Mouse (Mus musculus) thymus, postnatal 14 days (tissue): Measurements from ENCODE around the gene Nmt2.

ENCODE experiments used
- DNase-seq: peaks from one replicate; pipeline ENCODE4 v3.0.0; 2021

Gene Nmt2

GRCm38 (mm10) chr2:3283602-3284472 lies at the start of gene Nmt2:
TSS of gene Nmt2 (plus strand) at chr2:3284212.
- peak; percentile 100 for DNase-seq

- no peak for DNase-seq
Observed at GRCm38 (mm10) chr2:3239255-3239654, 44.8 kb upstream of the Nmt2 start.

GRCm38 (mm10) chr2:3244251-3244650 lies 39.8 kb upstream of the Nmt2 start:
- DNase-seq: no peak

- no peak for DNase-seq
Observed at GRCm38 (mm10) chr2:3251309-3251708, 32.7 kb upstream of the Nmt2 start.

DNA sequence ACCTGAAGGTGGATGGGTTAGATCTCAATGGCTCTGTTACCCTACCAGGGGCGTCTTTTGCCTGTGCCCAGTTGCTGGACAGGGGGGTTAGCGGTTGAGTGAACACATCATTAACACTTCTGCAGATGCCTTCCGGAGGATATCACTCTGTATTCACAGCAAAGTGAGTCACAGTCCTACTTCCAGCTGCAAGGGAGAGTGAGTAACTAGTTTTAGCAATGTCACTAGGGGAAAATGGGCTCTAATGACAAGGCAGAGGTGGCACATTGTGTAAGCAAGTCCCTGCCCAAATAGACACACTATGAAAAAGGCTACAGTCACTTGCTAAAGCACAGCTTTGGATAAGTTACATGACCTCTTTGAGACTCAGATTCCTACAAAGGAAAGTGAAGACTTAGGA lies 17.5 kb upstream of the Nmt2 start:
- no peak for DNase-seq

- DNase-seq: no peak
Observed at GRCm38 (mm10) chr2:3267879-3268278, 16.1 kb upstream of the Nmt2 start.

GRCm38 (mm10) chr2:3273349-3273748 lies 10.7 kb upstream of the Nmt2 start:
- no peak for DNase-seq

DNA sequence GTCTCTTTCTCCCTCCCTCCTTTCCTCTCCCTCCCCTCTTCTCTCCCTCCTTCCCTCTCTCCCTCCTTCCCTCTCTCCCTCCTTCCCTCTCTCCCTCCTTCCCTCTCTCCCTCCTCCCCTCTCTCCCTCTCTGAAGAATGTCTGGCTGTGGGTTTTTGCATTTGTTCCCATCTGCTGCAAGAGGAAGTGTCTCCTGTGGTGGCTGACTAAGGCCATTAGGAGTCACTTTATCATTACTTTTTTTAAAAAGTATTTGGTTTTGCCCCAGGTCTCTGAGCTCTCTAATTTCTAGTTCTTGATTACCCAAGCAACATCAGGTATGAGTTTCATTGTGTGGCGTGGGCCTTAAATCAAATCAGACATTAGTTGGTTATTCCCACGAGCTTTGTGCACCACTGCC lies 7.9 kb upstream of the Nmt2 start:
- no peak for DNase-seq

- no peak for DNase-seq
Observed at GRCm38 (mm10) chr2:3277502-3277901, 6.5 kb upstream of the Nmt2 start.

- DNase-seq: no peak
Observed at GRCm38 (mm10) chr2:3281311-3281710, 2.7 kb upstream of the Nmt2 start.

DNA sequence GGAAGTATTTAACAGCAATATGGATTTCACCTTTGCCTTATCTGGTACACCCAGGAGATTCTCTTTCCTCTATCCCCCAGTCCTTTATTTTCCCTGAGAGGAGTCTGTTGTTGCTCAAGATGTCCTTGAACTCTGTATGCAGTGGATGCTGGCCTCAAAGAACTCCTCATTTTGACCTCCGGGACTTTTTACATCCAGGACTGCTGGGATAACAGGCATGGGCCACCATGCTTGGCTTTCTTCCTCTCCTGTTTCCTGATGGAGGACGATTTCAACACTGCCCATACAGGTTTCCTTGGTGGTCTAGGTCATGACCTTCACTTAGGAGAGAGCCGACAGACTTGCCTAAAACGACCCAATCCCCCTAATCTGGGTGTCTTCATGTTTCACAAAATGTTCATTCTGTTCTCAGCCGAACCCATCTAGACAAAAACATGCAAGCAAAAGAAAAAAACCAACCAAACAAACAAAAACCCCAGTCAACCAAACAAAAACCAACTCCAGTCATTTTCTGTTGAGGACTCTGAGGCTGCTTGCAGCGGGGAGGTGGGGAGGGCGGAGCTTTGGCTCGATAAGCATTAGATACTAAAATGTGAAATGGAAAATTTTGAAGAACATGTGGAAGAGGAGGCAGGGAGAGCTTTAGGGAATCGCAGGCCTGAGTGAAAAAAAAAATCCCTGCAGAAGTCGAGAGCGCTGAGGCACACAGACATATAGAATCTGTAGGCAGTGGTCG lies 978 bp upstream of the Nmt2 start:
- DNase-seq: peak; percentile 9

DNA sequence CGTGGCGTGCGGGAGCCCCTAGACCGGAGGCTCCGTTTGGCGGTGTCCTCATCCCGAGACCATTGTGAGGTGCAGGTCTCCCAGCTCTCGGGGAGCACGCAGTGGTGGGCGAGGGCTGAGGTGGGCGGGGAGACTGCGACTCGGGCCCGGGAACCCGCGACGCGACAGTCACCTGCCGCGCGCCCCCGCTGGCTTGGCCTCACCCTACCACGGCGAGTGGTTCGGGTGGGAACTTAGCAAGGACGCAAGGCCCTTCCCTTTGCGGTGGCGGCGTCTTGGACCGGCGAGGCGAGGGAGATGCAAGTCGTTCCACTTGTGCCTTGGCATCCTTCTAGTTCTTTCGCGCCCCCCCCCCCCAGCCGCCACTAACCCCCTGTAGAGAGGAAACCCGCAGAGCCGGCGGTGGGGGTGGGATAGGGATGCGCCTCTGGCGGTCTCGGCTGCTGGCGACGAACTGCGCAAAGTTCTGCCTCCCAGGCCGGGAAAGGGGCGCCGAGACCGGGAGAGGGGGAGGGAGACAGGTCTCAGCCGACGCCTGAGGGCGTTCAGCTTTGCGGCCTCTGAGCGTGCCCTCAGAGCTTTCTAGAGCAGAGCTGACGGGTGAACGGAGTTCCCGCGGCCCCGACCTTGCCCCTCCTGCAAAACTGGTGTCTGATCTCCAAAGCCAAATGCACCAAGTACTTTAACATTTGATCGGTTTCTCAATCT lies 615 bp downstream of the Nmt2 start:
- peak; percentile 79 for DNase-seq

GRCm38 (mm10) chr2:3285181-3285530 lies 1.1 kb downstream of the Nmt2 start:
- DNase-seq: no peak

- no peak for DNase-seq
Observed at GRCm38 (mm10) chr2:3285709-3286108, 1.7 kb downstream of the Nmt2 start.

DNA sequence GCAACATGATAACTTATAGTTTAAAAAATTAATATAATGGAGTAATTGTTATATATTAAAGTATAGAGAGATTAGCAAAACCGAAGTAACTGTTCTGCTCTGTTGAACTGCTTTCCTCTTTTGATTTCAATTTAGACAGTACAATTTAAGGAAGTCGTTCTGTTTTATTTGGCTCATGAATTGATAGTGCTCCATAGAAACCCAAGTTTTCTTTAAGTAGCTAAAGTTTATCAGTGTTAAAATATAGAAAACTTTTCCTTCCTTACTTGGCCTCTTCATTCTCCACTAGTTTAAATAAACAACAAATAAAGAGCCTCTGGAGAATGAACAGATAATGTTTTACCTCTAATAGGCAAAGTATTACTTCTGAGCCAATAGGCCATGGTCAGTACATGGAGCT lies 2.2 kb downstream of the Nmt2 start:
- DNase-seq: no peak

GRCm38 (mm10) chr2:3289581-3289980 lies 5.6 kb downstream of the Nmt2 start:
- no peak for DNase-seq

DNA sequence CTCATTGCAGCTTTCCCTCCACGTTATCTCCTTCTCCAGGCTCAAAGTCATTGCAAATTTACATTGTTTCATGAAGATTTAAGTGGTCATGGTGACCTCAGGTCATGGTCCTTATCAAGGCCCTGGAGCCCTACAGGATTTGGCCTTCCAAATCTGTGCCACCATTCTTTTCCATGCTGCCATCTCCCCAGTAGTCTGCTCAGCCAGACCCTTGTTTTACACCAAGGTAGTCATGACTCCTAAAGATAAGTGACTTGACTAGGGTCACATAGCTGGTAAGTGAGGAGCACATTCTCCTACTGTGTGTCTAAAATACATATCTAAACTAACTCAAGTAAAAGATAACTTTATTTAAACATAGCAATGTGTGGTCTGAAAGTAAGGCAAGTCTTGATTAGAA lies 8.2 kb downstream of the Nmt2 start:
- no peak for DNase-seq

DNA sequence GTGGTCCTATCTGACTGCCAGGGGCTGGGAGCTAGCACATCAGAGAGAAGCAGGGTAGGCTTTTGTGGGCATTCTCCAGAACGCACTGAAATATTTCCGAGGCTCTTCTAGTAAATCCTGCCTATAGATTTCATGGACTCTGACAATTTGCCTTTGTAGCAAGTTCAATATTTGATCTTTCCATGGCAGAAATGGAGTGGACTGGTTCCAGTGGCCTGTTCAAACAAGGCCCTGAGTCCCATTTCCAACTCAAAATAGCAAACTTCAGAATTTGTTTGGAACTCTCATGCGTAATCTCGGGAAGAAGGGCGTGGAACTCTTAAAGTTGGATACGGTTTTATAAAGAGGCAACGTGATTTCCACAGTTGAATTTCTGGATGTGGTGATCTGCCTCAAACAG lies 11.8 kb downstream of the Nmt2 start:
- DNase-seq: no peak

DNA sequence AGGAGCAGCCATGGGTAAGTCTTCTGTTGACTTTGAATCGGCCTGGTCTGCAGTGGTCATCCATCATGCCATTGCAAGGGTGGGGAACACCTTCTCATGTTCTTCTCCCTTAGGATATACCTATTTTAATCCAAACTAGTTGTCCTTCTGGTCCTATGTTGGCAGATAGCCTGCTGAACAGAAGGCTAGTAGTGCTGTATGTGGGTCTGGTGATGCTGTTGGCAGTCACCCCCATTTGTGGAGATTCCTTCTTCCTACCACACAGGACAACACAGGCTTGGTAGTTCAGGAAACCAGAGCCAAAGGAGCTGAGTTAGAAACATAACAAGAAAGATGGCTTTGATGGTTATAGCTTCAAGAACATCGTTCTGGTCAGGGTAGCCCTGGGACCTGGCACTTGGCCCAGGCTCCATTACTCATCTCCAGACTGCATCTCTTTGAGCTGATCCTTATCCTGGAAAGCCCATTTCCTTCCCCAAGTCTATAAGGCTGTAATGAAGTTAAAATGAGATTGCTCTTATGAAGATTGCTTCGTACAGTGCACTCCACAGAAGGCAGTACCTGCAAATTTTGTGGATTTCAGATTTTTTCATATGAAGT lies 21.5 kb downstream of the Nmt2 start:
- DNase-seq: no peak

- DNase-seq: no peak
Observed at GRCm38 (mm10) chr2:3323132-3323531, 39.1 kb downstream of the Nmt2 start.

GRCm38 (mm10) chr2:3324381-3325130 lies 40.5 kb downstream of the Nmt2 start:
- DNase-seq: no peak

GRCm38 (mm10) chr2:3326547-3326946 lies 42.5 kb downstream of the Nmt2 start:
- DNase-seq: no peak

DNA sequence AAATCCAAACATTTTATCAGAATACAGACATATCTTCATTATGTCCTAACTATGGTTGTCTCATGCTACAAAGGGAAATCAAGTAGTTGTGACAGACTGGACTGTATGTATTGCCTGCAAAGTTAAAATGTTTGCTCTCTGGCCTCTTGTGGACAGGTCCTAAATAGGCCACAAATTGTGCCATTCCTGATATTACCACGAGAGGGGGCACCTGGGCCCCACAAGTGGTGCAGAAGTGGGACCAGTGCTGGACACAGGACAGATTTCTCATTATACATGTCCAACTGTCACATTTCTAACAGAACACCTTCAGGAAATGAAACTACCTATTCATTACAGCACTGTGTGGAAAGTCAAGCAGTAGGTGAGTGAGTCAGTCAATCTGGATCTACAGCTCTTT lies 43.3 kb downstream of the Nmt2 start:
- no peak for DNase-seq
